Mouse (Mus musculus): Measurements from ENCODE around the gene Arhgap22.

Gene Arhgap22

GRCm38 (mm10) chr14:33363611-33364010 is 149.8 kb downstream of the Arhgap22 start:
- CTCF ChIA-PET = interaction anchor here in 1 of 4 experiments (0.6 kb wide), 1 partner anchor 150 kb away, joined by 3 read pairs; no protein-coding TSS in a partner anchor

GRCm38 (mm10) chr14:33364061-33364460 is 150.2 kb downstream of the Arhgap22 start:
- CTCF ChIA-PET = interaction anchor here in 1 of 4 experiments (0.6 kb wide), 1 partner anchor 151 kb away, joined by 3 read pairs; no protein-coding TSS in a partner anchor
- POLR2A ChIA-PET = no interaction called here

More at GRCm38 (mm10) chr14:33363611-33364010, 149.8 kb downstream of the Arhgap22 start:
- POLR2A ChIA-PET = no interaction called here

- POLR2A ChIA-PET = interaction anchor here in 2 of 4 experiments (0.6 to 1.4 kb wide), 2 partner anchors 8 to 872 kb away, joined by 3 to 4 read pairs; no protein-coding TSS in a partner anchor
- CTCF ChIA-PET = interaction anchor here in 1 of 4 experiments (0.8 kb wide), 1 partner anchor 63 kb away, joined by 3 read pairs; no protein-coding TSS in a partner anchor
Measured at GRCm38 (mm10) chr14:33366891-33367777, 153.3 kb downstream of the Arhgap22 start.

DNA sequence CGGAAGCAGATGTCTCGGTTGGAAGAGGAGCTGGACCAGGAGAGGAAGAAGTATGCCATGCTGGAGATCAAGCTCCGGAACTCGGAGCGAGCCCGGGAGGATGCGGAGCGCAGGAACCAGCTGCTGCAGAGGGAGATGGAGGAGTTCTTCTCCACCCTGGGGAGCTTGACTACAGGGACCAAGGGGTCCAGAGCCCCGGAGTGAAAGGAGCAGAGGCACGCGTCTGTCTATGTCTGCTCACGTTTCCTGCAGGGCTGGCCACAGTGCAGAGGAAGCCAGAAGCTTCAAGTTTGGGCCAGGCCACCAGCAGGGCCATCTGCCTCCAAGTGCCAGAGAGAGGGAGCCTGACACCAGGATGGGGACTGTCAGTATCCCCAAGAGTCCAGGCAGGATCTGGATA is 155.5 kb downstream of the Arhgap22 start:
- CTCF ChIA-PET = interaction anchor here (0.6 to 3.3 kb wide), 12 partner anchors 8 to 437 kb away, joined by 3 to 25 read pairs (median 9); partner anchors contain the start of gene Arhgap22 (in 4 of the 4)
- POLR2A ChIA-PET = interaction anchor here in 2 of 4 experiments (1.0 to 2.5 kb wide), 9 partner anchors 8 to 155 kb away, joined by 3 to 11 read pairs (median 5); partner anchors contain the start of gene Arhgap22 (in 2 of the 2)

- ChIA-PET CTCF (interaction anchor here (0.5 to 3.3 kb wide), 18 partner anchors 8 to 1143 kb away, joined by 3 to 25 read pairs (median 5); partner anchors contain the start of gene Arhgap22 (in 4 of the 4)), POLR2A (interaction anchor here in 3 of 4 experiments (0.7 to 2.5 kb wide), 13 partner anchors 9 to 164 kb away, joined by 3 to 11 read pairs (median 5); partner anchors contain the start of gene Arhgap22 (in 3 of the 3))
Measured at GRCm38 (mm10) chr14:33370056-33370455, 156.2 kb downstream of the Arhgap22 start.

- ChIA-PET POLR2A (interaction anchor here in 3 of 4 experiments (0.6 to 2.5 kb wide), 6 partner anchors 9 to 406 kb away, joined by 3 to 11 read pairs (median 4); partner anchors contain the start of gene Arhgap22 (in 1 of the 3)), CTCF (interaction anchor here (0.6 to 3.3 kb wide), 32 partner anchors 9 to 764 kb away, joined by 3 to 32 read pairs (median 3); partner anchors contain the start of gene Arhgap22 (in 3 of the 4))
Measured at GRCm38 (mm10) chr14:33371248-33371647, 157.4 kb downstream of the Arhgap22 start.

DNA sequence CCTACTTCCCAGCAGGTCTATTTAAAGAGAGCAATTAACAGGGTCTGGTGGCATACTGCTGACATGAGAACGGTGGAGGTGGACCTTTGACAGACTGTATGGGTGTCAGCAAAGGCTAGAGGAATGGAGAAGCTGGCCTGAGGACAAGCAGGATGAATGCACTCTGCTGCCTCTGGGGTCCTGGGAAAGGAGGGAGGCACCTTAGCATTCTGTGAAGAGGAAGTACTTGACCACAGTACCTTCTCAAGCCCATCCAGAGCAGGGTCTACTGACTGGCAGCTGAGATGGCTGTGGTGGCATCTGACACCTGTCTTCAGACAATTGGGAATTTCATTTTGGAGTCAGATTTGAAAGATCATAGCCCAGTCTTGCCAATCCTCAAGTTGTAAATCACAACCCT is 159.4 kb downstream of the Arhgap22 start:
- CTCF ChIA-PET = interaction anchor here in 2 of 4 experiments (1.1 to 2.6 kb wide), 2 partner anchors 158 to 160 kb away, joined by 3 to 32 read pairs; partner anchors contain the start of gene Arhgap22 (in 2 of the 2)
- POLR2A ChIA-PET = no interaction called here

DNA sequence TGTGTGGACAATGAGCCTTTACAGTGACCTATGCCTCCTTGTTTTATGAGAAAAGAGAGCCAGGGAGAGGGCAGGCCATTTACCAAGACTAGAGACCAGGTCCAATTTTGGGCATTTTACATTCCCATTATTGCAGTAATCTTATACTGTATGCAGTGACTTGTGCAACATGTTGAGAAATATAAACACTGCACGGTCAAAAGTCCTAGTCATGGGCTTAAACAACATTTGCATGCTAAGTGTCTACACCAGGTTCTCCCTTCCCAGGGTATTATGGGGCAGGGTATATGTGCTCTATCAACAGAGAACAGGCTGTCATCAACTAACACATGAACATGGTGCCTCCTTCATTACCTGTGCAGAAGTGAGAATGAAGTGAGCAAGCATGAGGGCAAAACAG is 160.3 kb downstream of the Arhgap22 start:
- ChIA-PET CTCF (interaction anchor here in 1 of 4 experiments (0.9 kb wide), 1 partner anchor 161 kb away, joined by 3 read pairs; no protein-coding TSS in a partner anchor), POLR2A (no interaction called here)

- ChIA-PET CTCF (interaction anchor here in 2 of 4 experiments (0.7 kb wide), 3 partner anchors 25 to 338 kb away, joined by 3 to 5 read pairs (median 3); no protein-coding TSS in a partner anchor), POLR2A (no interaction called here)
Measured at GRCm38 (mm10) chr14:33377211-33377610, 163.4 kb downstream of the Arhgap22 start.

DNA sequence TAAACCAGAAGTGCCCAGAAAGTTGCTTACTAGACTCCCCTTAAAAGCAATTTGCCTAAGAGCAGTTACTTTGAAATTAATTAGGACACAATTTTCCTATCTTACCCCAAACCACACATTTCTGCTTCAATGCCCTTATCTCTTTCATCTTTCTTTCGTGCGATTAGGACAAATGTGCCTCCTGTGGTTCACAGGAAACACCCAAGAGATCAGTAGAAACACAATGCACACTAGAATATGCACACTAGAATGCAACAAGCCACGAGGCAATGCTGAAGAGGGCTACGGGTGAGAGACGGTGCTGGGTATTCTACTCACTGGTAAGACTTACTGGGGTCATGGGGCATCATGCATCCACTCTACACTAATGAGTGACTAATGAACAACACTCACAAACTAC is 164.9 kb downstream of the Arhgap22 start:
- CTCF ChIA-PET = interaction anchor here in 2 of 4 experiments (0.6 to 1.0 kb wide), 2 partner anchors 10 to 30 kb away, joined by 3 to 6 read pairs; no protein-coding TSS in a partner anchor
- POLR2A ChIA-PET = no interaction called here

DNA sequence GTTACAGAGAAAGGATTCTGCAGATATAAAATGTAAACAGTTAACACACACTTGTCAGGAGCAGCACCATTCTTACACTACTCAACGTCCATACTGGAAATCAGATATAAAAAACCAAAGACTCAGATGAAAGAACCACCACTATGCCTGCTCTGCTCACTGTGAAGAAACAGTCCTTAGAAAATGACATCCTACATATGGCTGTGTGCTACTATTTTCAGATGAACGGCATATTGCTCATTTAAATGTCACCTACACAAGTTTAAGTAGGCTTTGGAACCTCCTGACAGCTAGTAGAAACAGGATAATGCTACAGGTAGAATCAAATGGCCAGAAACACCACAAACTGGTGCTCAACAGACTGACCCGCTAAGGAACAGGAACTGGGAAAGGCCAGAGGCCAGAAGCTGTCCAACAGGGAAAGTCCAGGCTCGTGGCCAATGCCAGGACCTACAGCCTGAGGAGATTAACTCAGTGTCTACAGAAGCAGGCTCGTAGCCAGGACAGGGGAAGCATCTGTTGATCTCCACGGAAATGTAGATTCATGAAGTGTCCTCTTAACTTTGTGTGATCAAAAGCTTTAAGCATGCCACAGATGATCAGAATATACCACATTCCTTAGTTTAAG is 167.1 kb downstream of the Arhgap22 start:
- ChIA-PET CTCF (interaction anchor here in 1 of 4 experiments (0.6 kb wide), 1 partner anchor 196 kb away, joined by 3 read pairs; the partner anchor contains the start of gene Wdfy4), POLR2A (no interaction called here)

DNA sequence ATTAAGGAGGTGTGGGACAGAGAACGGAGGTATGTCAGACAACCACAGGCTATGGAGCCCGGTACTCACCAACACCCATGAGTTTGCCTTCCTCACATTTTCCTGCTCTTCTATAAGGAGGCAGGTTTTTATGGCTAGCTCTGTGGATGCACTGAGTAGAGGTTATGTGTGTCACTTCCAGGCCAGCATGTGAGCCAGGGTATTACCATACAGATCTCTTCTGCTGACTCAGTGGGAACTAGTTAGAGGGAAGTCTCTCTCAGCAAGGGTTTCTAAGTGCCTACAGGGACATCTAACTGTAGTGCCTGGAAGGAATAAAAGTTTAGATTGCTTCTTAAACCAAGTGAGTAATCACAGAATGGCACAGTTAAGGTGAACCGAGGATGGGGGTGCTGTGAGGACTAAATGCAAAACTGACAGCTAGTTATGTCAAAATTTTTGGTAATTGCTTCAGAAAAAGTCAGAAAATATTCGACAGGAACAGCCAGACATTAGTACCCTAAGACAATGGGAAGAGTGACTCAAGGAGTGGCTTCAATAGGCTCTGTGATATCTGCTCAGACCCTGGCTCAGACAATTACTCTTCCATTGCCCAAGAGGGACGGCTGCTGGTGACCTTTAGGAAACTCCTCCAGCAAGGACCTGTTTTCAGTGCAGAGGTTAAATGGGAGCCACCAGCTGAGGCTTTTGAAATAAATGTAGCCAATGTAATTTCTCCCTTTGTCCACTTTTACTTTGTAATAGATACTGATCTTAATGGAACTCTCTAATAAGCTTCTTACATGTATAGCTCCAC is 184.4 kb downstream of the Arhgap22 start:
- POLR2A ChIA-PET = no interaction called here
- CTCF ChIA-PET = interaction anchor here in 2 of 4 experiments (0.6 kb wide), 2 partner anchors 695 to 847 kb away, joined by 3 read pairs; no protein-coding TSS in a partner anchor

DNA sequence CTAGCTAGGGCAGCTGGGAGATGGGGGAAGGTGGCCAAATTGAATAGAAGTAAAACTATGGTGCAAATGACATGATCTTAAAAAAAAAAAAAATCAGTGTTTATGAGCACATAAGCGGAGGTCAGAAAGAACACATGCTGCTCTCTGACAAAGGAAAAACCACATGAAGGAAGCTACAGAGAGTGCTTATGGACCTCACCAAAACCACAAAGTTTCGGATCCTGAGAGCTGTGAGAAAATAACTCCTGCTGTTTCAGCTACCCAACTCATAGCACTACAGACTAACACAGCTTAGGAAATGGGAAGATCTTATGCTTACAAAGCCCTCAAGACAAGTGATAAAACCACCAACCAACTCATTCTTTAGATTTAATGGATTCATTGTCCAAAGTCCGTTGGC is 186.2 kb downstream of the Arhgap22 start:
- CTCF ChIA-PET = interaction anchor here in 3 of 4 experiments (0.6 to 0.8 kb wide), 4 partner anchors 8 to 184 kb away, joined by 3 to 4 read pairs (median 4); no protein-coding TSS in a partner anchor
- POLR2A ChIA-PET = interaction anchor here in 1 of 4 experiments (0.9 kb wide), 1 partner anchor 14 kb away, joined by 4 read pairs; no protein-coding TSS in a partner anchor

DNA sequence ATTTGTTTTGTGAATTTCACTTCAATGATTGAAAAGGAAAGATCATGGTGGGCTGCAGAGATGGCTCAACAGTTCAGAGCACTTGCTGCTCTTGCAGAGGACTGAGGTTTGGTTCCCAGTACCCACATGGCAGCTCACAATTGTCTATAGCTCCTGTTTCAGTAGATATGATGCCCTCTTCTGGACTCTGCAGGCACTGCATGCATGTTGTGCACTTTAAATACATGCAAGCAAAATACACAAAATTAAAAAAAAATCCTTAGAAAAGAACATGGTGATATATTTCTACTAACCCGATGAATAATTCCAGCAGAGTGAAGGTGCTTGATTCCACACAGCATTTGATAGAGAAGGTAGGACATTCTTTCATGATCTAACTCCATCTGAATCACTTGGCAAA is 188.5 kb downstream of the Arhgap22 start:
- ChIA-PET CTCF (interaction anchor here (0.5 to 1.7 kb wide), 17 partner anchors 8 to 872 kb away, joined by 3 to 17 read pairs (median 4); partner anchors contain the start of gene Arhgap22 (in 3 of the 4)), POLR2A (no interaction called here)

DNA sequence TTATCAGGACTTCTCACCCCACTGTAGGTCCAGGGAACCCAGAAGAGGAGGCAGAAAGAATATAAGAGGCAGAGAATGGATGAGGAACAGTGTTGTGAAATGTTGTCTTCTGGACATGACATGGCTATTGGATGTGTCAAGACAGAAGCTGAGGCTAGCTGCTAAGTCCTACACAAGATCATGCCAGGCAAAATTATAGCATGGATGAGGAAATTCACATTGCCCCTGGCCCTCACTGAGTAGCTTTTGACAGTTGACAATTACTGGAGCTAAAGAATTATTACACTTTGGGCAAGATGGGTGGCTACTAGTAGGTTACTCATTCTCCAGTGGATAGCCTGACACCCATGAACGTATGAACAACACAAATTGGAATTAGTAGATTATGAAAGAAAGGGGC is 201.9 kb downstream of the Arhgap22 start:
- ChIA-PET CTCF (no interaction called here), POLR2A (no interaction called here)

GRCm38 (mm10) chr14:33418311-33418909 is 204.6 kb downstream of the Arhgap22 start:
- POLR2A ChIA-PET = interaction anchor here in 1 of 4 experiments (0.5 to 1.1 kb wide), 2 partner anchors 16 to 884 kb away, joined by 3 to 5 read pairs; no protein-coding TSS in a partner anchor
- CTCF ChIA-PET = interaction anchor here in 1 of 4 experiments (0.6 kb wide), 2 partner anchors 16 to 172 kb away, joined by 3 to 4 read pairs; no protein-coding TSS in a partner anchor
